ENCODE assay signal across 8 mouse cellular contexts in genomic region chr4:117914031-117914430, GRCm38 (mm10). TPM values are rescaled to one million over a fixed set of nuclear protein-coding genes. Genes with fewer than 3 reads are reported as not detected.
DNase-seq lines count a peak whose midpoint lies in the region; ATAC-seq and TF ChIP-seq lines count a peak whose summit lies in the region.

No protein-coding gene starts in this region.

- 0 out of 2 replicates have a peak, but pooled peaks have one; percentile 2 for ATAC-seq in heart, embryonic 16.5 days (replicated peaks; ENCODE audit: extremely low read depth, insufficient read depth, low FRiP score)
- no peak for ATAC-seq in midbrain, embryonic 11.5 days (ENCODE audit: low FRiP score)

- peaks cover 11% of the 10 kb centered on the region for H3K79me2 ChIP-seq in liver, adult 2 months (ENCODE audit: control insufficient read depth, insufficient read depth, low read length)

- TF ChIP-seq CTCF in liver, adult 2 months (IDR thresholded peaks at IDR 0.05; ENCODE audit: low read depth, low read length): no peak

- H3K4me3 ChIP-seq in liver, adult 2 months (ENCODE audit: insufficient read depth, low read depth, low read length): peak overlapping the region; percentile 89
- H3K4me3 ChIP-seq in heart, embryonic 16.5 days (ENCODE audit: low read length): peak overlapping the region; percentile 63
- H3K4me3 ChIP-seq in midbrain, embryonic 11.5 days (ENCODE audit: low read depth, low read length): peak overlapping the region; percentile 77

- no peak overlapping the region for H3K27ac ChIP-seq in liver, adult 2 months (replicated peaks; ENCODE audit: insufficient read depth, low read depth, low read length)
- no peak overlapping the region for H3K27ac ChIP-seq in heart, embryonic 16.5 days (ENCODE audit: low read length)
- H3K27ac ChIP-seq in midbrain, embryonic 11.5 days (ENCODE audit: low read depth, low read length): no peak overlapping the region

- no peaks in the 10 kb centered on the region for H3K9me3 ChIP-seq in heart, embryonic 16.5 days (replicated peaks; ENCODE audit: control insufficient read depth, low read length)
- no peaks in the 10 kb centered on the region for H3K9me3 ChIP-seq in midbrain, embryonic 11.5 days (ENCODE audit: control insufficient read depth, low read length)

- peaks cover 10% of the 10 kb centered on the region for H3K4me1 ChIP-seq in liver, adult 2 months (ENCODE audit: control insufficient read depth, insufficient read depth, low read length)
- H3K4me1 ChIP-seq in heart, embryonic 16.5 days (ENCODE audit: control insufficient read depth, insufficient read depth, low read length): peaks cover 45% of the 10 kb centered on the region
- peaks cover 20% of the 10 kb centered on the region for H3K4me1 ChIP-seq in midbrain, embryonic 11.5 days (ENCODE audit: control insufficient read depth, insufficient read depth, low read length)

- no peak for DNase-seq in liver, adult 2 months (ENCODE audit: extremely low read depth, low read depth, low spot score)
- DNase-seq in liver: no peak
- DNase-seq in cerebellum, postnatal 25 days: peak; percentile 62 to 66
- DNase-seq in midbrain, embryonic 11.5 days (ENCODE audit: low spot score, missing footprints): no peak
- no peak for DNase-seq in layer of hippocampus, postnatal 14 days (ENCODE audit: low spot score in 2 of 2)
- no peak for DNase-seq in frontal cortex, postnatal 36 days (ENCODE audit: low spot score in 2 of 2)
- DNase-seq in retina, embryonic 14.5 days (ENCODE audit: low spot score): no peak

- no peaks in the 10 kb centered on the region for H3K27me3 ChIP-seq in liver, adult 2 months (ENCODE audit: control insufficient read depth, insufficient read depth, low read length)
- H3K27me3 ChIP-seq in heart, embryonic 16.5 days (ENCODE audit: control insufficient read depth, insufficient read depth, low read length): no peaks in the 10 kb centered on the region
- no peaks in the 10 kb centered on the region for H3K27me3 ChIP-seq in midbrain, embryonic 11.5 days (ENCODE audit: control insufficient read depth, insufficient read depth, low read length)

- peak overlapping the region; percentile 94 for H3K9ac ChIP-seq in liver, adult 2 months (ENCODE audit: low read depth, low read length)
- peak overlapping the region; percentile 87 for H3K9ac ChIP-seq in heart, embryonic 16.5 days (ENCODE audit: low read length)
- H3K9ac ChIP-seq in midbrain, embryonic 11.5 days (ENCODE audit: low read length): peak overlapping the region; percentile 83

- H3K36me3 ChIP-seq in liver, adult 2 months (ENCODE audit: control insufficient read depth, insufficient read depth, low read length): no peaks in the 10 kb centered on the region
- H3K36me3 ChIP-seq in heart, embryonic 16.5 days (ENCODE audit: control insufficient read depth, insufficient read depth): peaks cover 12% of the 10 kb centered on the region
- peaks cover 5% of the 10 kb centered on the region for H3K36me3 ChIP-seq in midbrain, embryonic 11.5 days (ENCODE audit: control insufficient read depth, insufficient read depth, low read length)

- 14% methylated on average over 8 of the region's 8 CpGs for WGBS in liver, adult 2 months
- 14% methylated on average over 8 of the region's 8 CpGs for WGBS in heart, embryonic 16.5 days
- 20% methylated on average over 8 of the region's 8 CpGs for WGBS in midbrain, embryonic 11.5 days

- H3K4me2 ChIP-seq in heart, embryonic 16.5 days (ENCODE audit: low read depth, low read length): peak overlapping the region; percentile 99
- peak overlapping the region; percentile 98 for H3K4me2 ChIP-seq in midbrain, embryonic 11.5 days

- no peak for TF ChIP-seq POLR2A in liver, adult 2 months (IDR thresholded peaks at IDR 0.05; ENCODE audit: extremely low read depth, insufficient read depth, low read length)

RNA-seq across cellular contexts. Expression of gene Ipo13, which starts 0.8 kb away (rescaled TPM):
- 3.5 and 5.2 TPM in 2 replicates for total RNA-seq in liver, adult 2 months (2014; rRNA removed)
- 16.1 and 23.5 TPM in 2 replicates for polyA plus RNA-seq in liver, adult 2 months (2012; rRNA removed)
- polyA plus RNA-seq in heart, embryonic 16.5 days (2015; fragmentation: Nextera tagmentation; extraction: Ambion mirVana): 43.7 and 49.4 TPM in 2 replicates
- polyA plus RNA-seq in midbrain, embryonic 11.5 days (2014; fragmentation: Nextera tagmentation; extraction: Ambion mirVana): 49.0 and 54.7 TPM in 2 replicates
- total RNA-seq in layer of hippocampus, postnatal 14 days (2021): 100 to 1,000 TPM; 124 to 131 TPM

RNA-seq across cellular contexts. Expression of gene Artn, which starts 15.5 kb away (rescaled TPM):
- total RNA-seq in liver, adult 2 months (2014; rRNA removed): not detected in 2 replicates
- polyA plus RNA-seq in liver, adult 2 months (2012; rRNA removed): 0.07 TPM in 1 of 2 replicates, not detected in the other
- polyA plus RNA-seq in heart, embryonic 16.5 days (2015; fragmentation: Nextera tagmentation; extraction: Ambion mirVana): 0.70 and 0.85 TPM in 2 replicates
- 0.40 and 0.53 TPM in 2 replicates for polyA plus RNA-seq in midbrain, embryonic 11.5 days (2014; fragmentation: Nextera tagmentation; extraction: Ambion mirVana)
- 1 to 10 TPM; 1.8 to 2.0 TPM for total RNA-seq in layer of hippocampus, postnatal 14 days (2021)

RNA-seq across cellular contexts. Expression of gene Dph2, which starts 22.2 kb away (rescaled TPM):
- total RNA-seq in liver, adult 2 months (2014; rRNA removed): 1.7 and 1.9 TPM in 2 replicates
- 6.9 and 10.2 TPM in 2 replicates for polyA plus RNA-seq in liver, adult 2 months (2012; rRNA removed)
- 12.5 and 15.1 TPM in 2 replicates for polyA plus RNA-seq in heart, embryonic 16.5 days (2015; fragmentation: Nextera tagmentation; extraction: Ambion mirVana)
- polyA plus RNA-seq in midbrain, embryonic 11.5 days (2014; fragmentation: Nextera tagmentation; extraction: Ambion mirVana): 23.9 and 27.7 TPM in 2 replicates
- total RNA-seq in layer of hippocampus, postnatal 14 days (2021): 10 to 100 TPM; 10.0 to 10.2 TPM

RNA-seq across cellular contexts. Expression of gene Atp6v0b, which starts 26.9 kb away (rescaled TPM):
- total RNA-seq in liver, adult 2 months (2014; rRNA removed): 124 and 163 TPM in 2 replicates
- polyA plus RNA-seq in liver, adult 2 months (2012; rRNA removed): 238 and 244 TPM in 2 replicates
- polyA plus RNA-seq in heart, embryonic 16.5 days (2015; fragmentation: Nextera tagmentation; extraction: Ambion mirVana): 229 and 244 TPM in 2 replicates
- polyA plus RNA-seq in midbrain, embryonic 11.5 days (2014; fragmentation: Nextera tagmentation; extraction: Ambion mirVana): 214 and 216 TPM in 2 replicates
- 100 to 1,000 TPM; 433 TPM for total RNA-seq in layer of hippocampus, postnatal 14 days (2021)

RNA-seq across cellular contexts. Expression of gene B4galt2, which starts 30.7 kb away (rescaled TPM):
- total RNA-seq in liver, adult 2 months (2014; rRNA removed): 0.18 and 0.34 TPM in 2 replicates
- 0.29 and 0.80 TPM in 2 replicates for polyA plus RNA-seq in liver, adult 2 months (2012; rRNA removed)
- 8.6 and 9.5 TPM in 2 replicates for polyA plus RNA-seq in heart, embryonic 16.5 days (2015; fragmentation: Nextera tagmentation; extraction: Ambion mirVana)
- 26.8 and 29.1 TPM in 2 replicates for polyA plus RNA-seq in midbrain, embryonic 11.5 days (2014; fragmentation: Nextera tagmentation; extraction: Ambion mirVana)
- 10 to 100 TPM; 94.4 to 99.7 TPM for total RNA-seq in layer of hippocampus, postnatal 14 days (2021)

Comparison
In these comparisons a context has a peak if more than half of its experiments do, and no peak if none do; other contexts are left out.
1. DNase-seq: peak in cerebellum, postnatal 25 days (2 of 2); none in liver, adult 2 months (single experiment), liver (single experiment), midbrain, embryonic 11.5 days (single experiment), layer of hippocampus, postnatal 14 days (0 of 2), frontal cortex, postnatal 36 days (0 of 2) and retina, embryonic 14.5 days (single experiment).
2. Peak in every context shown above with its lines, with median percentiles within 50 percentile points of each other: H3K4me3 ChIP-seq and H3K9ac ChIP-seq.